Comparison of ENCODE assay signal across 20 mouse cellular contexts in the genomic region with DNA sequence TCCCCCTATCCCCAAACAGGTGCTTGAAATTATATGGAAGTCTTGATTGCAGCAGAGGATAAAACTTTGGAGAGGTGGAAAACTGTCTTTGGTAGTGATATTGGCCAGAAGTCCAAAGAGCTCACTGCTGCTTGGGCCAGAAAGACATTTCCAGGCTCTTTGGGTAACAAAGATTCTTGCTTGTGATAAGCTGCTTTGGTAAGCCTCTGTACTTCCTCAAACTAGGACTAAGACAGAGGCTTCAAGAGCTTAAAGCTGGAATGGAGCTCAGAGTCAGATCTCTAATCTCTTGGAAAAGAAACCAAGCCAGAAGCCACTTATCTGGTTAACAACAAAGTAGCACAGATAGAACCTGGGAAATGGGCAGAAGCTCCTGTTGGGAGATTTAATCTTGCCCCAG.
"Had no signal": no experiment of that assay in that cellular context is flagged by ENCODE, and none has a peak within 500 bp of the region (broad histone marks: within the 10 kb centered on the region; RNA-seq: fewer than 3 reads in every experiment).

No protein-coding gene starts in this region.

- H3K4me3 ChIP-seq: limb, embryonic 10.5 days; limb, embryonic 13.5 days; liver, embryonic 12.5 days; liver, embryonic 15.5 days; lung, embryonic 15.5 days; midbrain, embryonic 12.5 days; midbrain, embryonic 15.5 days; neural tube, embryonic 12.5 days; neural tube, embryonic 15.5 days had no signal

- H3K27me3 ChIP-seq: limb, embryonic 13.5 days; lung, embryonic 15.5 days; midbrain, embryonic 12.5 days; midbrain, embryonic 15.5 days; neural tube, embryonic 12.5 days; neural tube, embryonic 15.5 days had no signal

- H3K27ac ChIP-seq: limb, embryonic 10.5 days; limb, embryonic 13.5 days; liver, embryonic 12.5 days; liver, embryonic 15.5 days; lung, embryonic 15.5 days; midbrain, embryonic 12.5 days; midbrain, embryonic 15.5 days; neural tube, embryonic 12.5 days; neural tube, embryonic 15.5 days; stomach, postnatal 0 days had no signal

- H3K9me3 ChIP-seq: limb, embryonic 10.5 days; limb, embryonic 13.5 days; liver, embryonic 12.5 days; liver, embryonic 15.5 days; lung, embryonic 15.5 days; midbrain, embryonic 12.5 days; midbrain, embryonic 15.5 days; neural tube, embryonic 12.5 days; neural tube, embryonic 15.5 days had no signal

- H3K4me2 ChIP-seq: limb, embryonic 13.5 days; liver, embryonic 12.5 days; liver, embryonic 15.5 days; lung, embryonic 15.5 days; midbrain, embryonic 12.5 days; midbrain, embryonic 15.5 days; neural tube, embryonic 12.5 days; neural tube, embryonic 15.5 days had no signal

- H3K9ac ChIP-seq: limb, embryonic 13.5 days; liver, embryonic 12.5 days; liver, embryonic 15.5 days; lung, embryonic 15.5 days; midbrain, embryonic 12.5 days; midbrain, embryonic 15.5 days; neural tube, embryonic 12.5 days; neural tube, embryonic 15.5 days had no signal

- ATAC-seq: liver, embryonic 12.5 days; midbrain, embryonic 15.5 days had no signal

- DNase-seq: kidney, adult 9 months; kidney, postnatal 14 days; kidney, postnatal 4 days; liver; lung, adult 18-20 months; lung, postnatal 10 days; lung, postnatal 36 days; thymus, adult 2 months; thymus, postnatal 14 days; thymus, postnatal 4 days had no signal

- H3K4me1 ChIP-seq: limb, embryonic 10.5 days; limb, embryonic 13.5 days; lung, embryonic 15.5 days; midbrain, embryonic 12.5 days; neural tube, embryonic 12.5 days; neural tube, embryonic 15.5 days had no signal

- H3K36me3 ChIP-seq: limb, embryonic 10.5 days; limb, embryonic 13.5 days; liver, embryonic 12.5 days; liver, embryonic 15.5 days; lung, embryonic 15.5 days; midbrain, embryonic 12.5 days; midbrain, embryonic 15.5 days; neural tube, embryonic 12.5 days; neural tube, embryonic 15.5 days had no signal
